Mouse (Mus musculus) embryonic facial prominence, embryonic 10.5 days (tissue): ENCODE measurements around the gene Galnt7. TPM values are rescaled to one million over a fixed set of nuclear protein-coding genes. Genes with fewer than 3 reads are reported as not detected.

Experiments
- DNase-seq: peaks from one replicate; pipeline ENCODE4 v3.0.0-alpha.2; 2017; ENCODE audit warnings: low spot score
- H3K27ac ChIP-seq: fragments of 300-500 bp; sonication (generic); replicated peaks from 2 replicates; pipeline ENCODE4 v1.5.1; 2016; ENCODE audit warnings: mild to moderate bottlenecking
- H3K27me3 ChIP-seq: fragments of 300-500 bp; sonication (generic); replicated peaks from 2 replicates; pipeline ENCODE4 v1.6.1; 2016; ENCODE audit warnings: low read depth, mild to moderate bottlenecking; ENCODE audit not compliant: poor library complexity, severe bottlenecking
- H3K36me3 ChIP-seq: fragments of 300-500 bp; sonication (generic); replicated peaks from 2 replicates; pipeline ENCODE4 v1.6.1; 2016; ENCODE audit warnings: mild to moderate bottlenecking, moderate library complexity
- H3K4me1 ChIP-seq: fragments of 300-500 bp; sonication (generic); 2 replicates; pipeline ENCODE4 v1.6.1; 2016
- H3K4me3 ChIP-seq: fragments of 300-500 bp; sonication (generic); 2 replicates; pipeline ENCODE4 v1.5.1; 2016; ENCODE audit warnings: mild to moderate bottlenecking, moderate library complexity
- H3K9me3 ChIP-seq: fragments of 300-500 bp; sonication (generic); 2 replicates; pipeline ENCODE4 v1.6.1; 2016; ENCODE audit warnings: mild to moderate bottlenecking
- WGBS: fragments of 180-500 bp; shearing (Covaris S2); methylation state at CpG from one replicate; pipeline ENCODE4 v1.1.7; 2016; 5-methylcytosine and 5-hydroxymethylcytosine counted together
- polyA plus RNA-seq: library from polyadenylated mRNA; unstranded; fragments of >200 nt; fragmentation: Nextera tagmentation; extraction: Ambion mirVana; gene quantifications from 2 replicates; pipeline ENCODE4 v1.2.1, GENCODE M21; 2016

Gene Galnt7
- polyA plus RNA-seq = 23.2 and 24.1 TPM in 2 replicates

DNA sequence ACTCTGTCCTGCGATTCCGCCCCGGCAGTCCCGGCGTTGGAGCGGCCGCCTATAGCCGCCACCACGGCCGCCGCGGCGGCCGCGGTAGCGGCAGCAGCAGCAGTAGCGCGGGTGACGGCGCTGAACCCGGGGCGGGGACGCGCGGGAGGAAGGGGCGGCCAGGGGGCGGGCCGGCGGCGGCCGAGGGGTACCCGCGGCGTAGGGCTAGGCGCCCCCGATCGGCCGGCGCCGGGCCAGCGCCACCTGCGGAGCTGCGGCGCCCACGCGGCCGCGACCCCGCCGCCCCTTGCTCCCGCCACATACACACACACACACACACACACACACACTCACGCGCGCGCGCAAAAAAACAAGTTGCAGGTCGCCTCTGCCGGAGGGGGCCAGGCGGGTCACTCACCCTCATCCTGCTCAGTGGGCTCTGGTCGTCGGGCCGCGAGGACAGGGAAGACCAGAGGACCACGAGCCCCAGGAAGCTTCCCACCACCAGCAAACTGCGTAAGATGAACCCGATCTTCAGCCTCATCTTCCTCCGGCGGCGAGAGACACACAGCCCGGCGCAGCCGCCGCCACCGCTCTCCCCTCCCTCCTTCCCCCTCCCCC lies at the start of gene Galnt7:
TSS of gene Galnt7 (minus strand) at position 577 of the 600 bp plus-strand sequence.
- Histone ChIP-seq H3K27me3 (no peaks in the 10 kb centered on the region), H3K4me3 (peak within 1 kb of the TSS; percentile 92), H3K9me3 (no peaks in the 10 kb centered on the region), H3K4me1 (peaks cover 32% of the 10 kb centered on the region), H3K36me3 (no peaks in the 10 kb centered on the region), H3K27ac (peak within 1 kb of the TSS; percentile 98)
- WGBS = 4% methylated on average over 63 of the region's 74 CpGs
- peak; percentile 87 for DNase-seq

DNA sequence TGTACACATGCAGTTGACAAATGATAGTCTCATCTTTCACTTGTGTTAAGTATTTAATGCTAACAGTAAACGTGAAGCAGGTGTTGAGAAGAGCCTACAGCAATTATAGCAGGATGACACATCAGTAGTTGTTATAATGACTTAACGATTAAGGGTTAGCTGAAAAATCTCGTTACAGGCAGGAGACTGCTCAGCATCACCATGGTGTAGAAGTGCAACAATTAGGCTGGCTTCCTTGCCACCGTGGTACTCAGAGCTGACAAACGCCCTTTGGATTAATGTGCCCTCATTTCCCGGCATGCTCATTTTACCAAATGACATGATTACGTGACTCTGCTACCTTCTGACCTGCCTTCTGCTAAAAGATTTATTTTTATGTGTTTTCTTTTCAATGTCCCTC lies 35.8 kb upstream of the Galnt7 start:
- H3K4me1 ChIP-seq = peaks cover 17% of the 10 kb centered on the region
- no peaks in the 10 kb centered on the region for H3K27me3 ChIP-seq
- no peak overlapping the region for H3K4me3 ChIP-seq
- no peaks in the 10 kb centered on the region for H3K36me3 ChIP-seq
- no peak overlapping the region for H3K27ac ChIP-seq
- no peak for DNase-seq
- H3K9me3 ChIP-seq = no peaks in the 10 kb centered on the region
- 49% methylated on average over 7 of the region's 7 CpGs for WGBS

DNA sequence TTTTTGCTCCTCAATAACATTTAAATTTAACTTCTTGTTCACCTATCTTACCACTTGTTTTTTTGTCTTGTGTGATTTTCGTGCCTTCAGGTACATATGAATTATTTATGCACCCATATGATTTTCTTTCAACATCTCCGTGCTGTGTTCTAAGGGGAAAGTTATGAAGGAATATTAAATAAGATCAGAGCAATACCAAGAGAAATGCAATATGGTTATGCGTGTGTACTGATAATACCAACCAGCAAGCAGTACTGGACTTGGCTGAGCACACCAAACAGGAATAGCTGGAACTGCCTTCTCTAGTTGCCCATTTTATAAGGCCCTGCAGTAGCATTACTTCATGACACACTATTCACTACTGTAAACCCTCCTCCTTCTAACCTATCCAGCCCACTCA lies 33.0 kb upstream of the Galnt7 start:
- Histone ChIP-seq H3K9me3 (no peaks in the 10 kb centered on the region), H3K27ac (no peak overlapping the region), H3K4me3 (no peak overlapping the region), H3K27me3 (no peaks in the 10 kb centered on the region), H3K36me3 (no peaks in the 10 kb centered on the region), H3K4me1 (peaks cover 17% of the 10 kb centered on the region)
- WGBS = 89% methylated on average over 3 of the region's 3 CpGs
- DNase-seq = no peak

DNA sequence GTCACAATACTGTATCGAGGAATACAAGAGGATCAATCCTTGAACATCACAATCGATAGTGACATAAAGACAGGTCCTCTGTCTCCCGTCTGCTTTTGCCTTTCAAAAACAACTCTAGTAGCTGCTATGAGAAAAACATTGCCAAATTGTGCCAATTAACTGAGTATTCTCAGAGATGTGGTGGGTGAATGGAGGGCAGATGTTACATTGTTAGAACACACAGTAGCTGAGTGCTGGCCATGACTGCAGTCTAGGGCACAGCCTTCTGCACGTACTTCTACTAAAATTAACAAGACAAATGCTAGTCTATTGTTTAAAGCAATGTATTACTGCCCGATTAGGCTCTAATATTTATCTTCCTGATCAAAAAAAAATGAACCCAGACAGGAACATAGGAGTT lies 27.2 kb upstream of the Galnt7 start:
- WGBS = 82% methylated on average over 5 of the region's 5 CpGs
- no peaks in the 10 kb centered on the region for H3K4me1 ChIP-seq
- H3K27me3 ChIP-seq = no peaks in the 10 kb centered on the region
- DNase-seq = no peak
- H3K9me3 ChIP-seq = no peaks in the 10 kb centered on the region
- H3K4me3 ChIP-seq = no peak overlapping the region
- H3K36me3 ChIP-seq = no peaks in the 10 kb centered on the region
- no peak overlapping the region for H3K27ac ChIP-seq

DNA sequence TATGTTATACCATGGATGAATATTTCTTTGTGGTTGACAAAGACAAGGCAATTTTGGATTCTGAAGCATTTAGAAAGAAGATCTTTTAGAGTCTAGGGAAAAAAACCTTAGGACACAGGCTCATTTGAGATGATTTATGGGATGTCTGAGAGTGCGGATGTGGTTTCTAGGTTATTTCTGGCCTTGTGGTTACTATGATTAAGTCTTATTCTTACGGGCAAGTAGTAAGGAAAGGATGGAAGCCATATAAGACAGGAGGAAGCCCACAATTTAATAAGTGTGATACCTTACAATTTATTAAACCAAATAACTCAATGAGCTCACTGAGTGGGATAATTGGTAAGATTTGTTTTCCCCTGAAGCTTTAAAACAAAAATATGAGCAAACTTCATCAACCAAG lies 11.3 kb upstream of the Galnt7 start:
- Histone ChIP-seq H3K27me3 (no peaks in the 10 kb centered on the region), H3K4me1 (no peaks in the 10 kb centered on the region), H3K9me3 (no peaks in the 10 kb centered on the region), H3K36me3 (no peaks in the 10 kb centered on the region), H3K4me3 (no peak overlapping the region), H3K27ac (no peak overlapping the region)
- 93% methylated on average over 2 of the region's 2 CpGs for WGBS
- no peak for DNase-seq

DNA sequence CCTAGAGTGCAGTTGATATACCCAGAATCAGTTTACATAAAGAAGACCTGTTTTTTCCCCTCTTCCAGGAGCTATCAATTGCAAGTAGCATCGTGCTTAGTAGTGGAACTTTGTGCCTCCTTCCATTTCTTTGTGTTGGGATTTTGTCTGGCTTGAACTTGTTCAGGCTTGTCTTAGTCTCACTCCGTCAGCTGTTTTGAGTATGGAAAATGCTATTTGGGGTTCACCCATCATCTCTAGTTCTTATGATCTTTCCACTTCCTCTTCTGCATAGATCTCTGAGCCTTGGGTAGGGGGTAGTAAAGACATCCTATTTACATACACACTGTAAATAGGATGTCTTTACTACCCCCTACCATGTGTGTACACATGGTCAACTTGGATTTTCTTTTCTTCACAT lies 7.2 kb upstream of the Galnt7 start:
- no peak for DNase-seq
- WGBS = 83% methylated on average over 2 of the region's 2 CpGs

DNA sequence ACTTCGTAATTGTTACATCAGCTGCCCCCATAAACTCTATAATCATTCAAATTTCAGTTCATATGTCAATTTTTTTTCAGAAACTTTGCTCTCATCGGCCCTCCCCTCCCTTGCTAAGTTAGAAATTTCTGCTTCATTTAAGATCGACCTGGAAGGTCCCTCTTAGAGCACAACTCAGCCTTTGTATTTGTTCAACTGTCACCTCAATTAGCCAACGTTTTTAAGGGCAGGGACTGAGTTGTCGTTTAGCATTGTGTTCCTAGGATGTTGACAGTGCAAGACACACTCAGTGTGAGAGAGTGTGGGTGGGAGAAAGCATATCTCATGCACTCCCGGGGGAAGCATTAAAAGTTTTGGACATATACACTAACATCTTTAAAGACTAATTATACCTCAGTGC lies 3.6 kb upstream of the Galnt7 start:
- Histone ChIP-seq H3K27me3 (no peaks in the 10 kb centered on the region), H3K9me3 (no peaks in the 10 kb centered on the region), H3K27ac (no peak overlapping the region), H3K36me3 (no peaks in the 10 kb centered on the region), H3K4me3 (no peak overlapping the region), H3K4me1 (peaks cover 9% of the 10 kb centered on the region)
- DNase-seq = no peak
- 55% methylated on average over 6 of the region's 6 CpGs for WGBS

More for the DNA sequence above, 7.2 kb upstream of the Galnt7 start:
- Histone ChIP-seq H3K27ac (no peak overlapping the region), H3K27me3 (no peaks in the 10 kb centered on the region), H3K36me3 (no peaks in the 10 kb centered on the region), H3K4me1 (no peaks in the 10 kb centered on the region), H3K4me3 (no peak overlapping the region), H3K9me3 (no peaks in the 10 kb centered on the region)

DNA sequence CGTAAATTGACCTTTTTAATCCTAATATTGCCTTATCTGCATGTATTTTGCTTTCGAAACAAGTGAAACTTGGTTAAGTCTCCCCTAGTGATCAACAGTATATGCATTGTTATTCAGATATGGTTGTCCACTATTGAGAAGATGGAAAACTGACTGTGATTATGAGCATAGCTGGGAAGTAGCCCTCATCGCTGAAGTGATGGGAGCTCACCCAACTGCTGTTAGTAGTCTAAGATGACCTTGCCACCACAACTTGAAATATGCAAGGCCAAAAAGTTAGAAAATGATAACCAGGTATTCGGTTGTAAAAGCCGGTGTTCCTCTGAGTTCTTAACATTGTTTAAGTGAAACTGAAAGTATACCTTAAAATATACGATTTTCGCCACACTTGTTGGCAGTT lies 1.3 kb upstream of the Galnt7 start:
- Histone ChIP-seq H3K27ac (no peak overlapping the region), H3K4me3 (no peak overlapping the region), H3K4me1 (peaks cover 22% of the 10 kb centered on the region), H3K36me3 (no peaks in the 10 kb centered on the region), H3K27me3 (no peaks in the 10 kb centered on the region), H3K9me3 (no peaks in the 10 kb centered on the region)
- no peak for DNase-seq
- 92% methylated on average over 7 of the region's 7 CpGs for WGBS

DNA sequence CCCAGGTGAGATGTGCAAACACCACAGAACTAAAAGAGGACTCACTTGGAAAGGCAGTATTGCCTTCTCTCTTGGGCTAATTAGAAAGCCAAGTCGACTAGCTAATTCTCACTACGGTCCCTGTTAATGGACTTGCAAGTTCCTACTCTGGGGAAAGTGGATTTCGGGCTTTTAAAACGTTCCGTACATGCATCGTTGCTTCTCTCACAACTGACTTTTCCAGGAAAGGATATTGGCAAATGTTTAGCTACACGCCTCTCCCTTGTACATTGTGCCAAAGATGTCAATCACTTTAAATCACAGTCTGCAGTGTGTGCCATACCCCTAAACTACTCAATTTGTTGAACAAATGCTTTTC lies 915 bp upstream of the Galnt7 start:
- peak overlapping the region; percentile 98 for H3K27ac ChIP-seq
- no peak for DNase-seq
- WGBS = 25% methylated on average over 7 of the region's 7 CpGs

DNA sequence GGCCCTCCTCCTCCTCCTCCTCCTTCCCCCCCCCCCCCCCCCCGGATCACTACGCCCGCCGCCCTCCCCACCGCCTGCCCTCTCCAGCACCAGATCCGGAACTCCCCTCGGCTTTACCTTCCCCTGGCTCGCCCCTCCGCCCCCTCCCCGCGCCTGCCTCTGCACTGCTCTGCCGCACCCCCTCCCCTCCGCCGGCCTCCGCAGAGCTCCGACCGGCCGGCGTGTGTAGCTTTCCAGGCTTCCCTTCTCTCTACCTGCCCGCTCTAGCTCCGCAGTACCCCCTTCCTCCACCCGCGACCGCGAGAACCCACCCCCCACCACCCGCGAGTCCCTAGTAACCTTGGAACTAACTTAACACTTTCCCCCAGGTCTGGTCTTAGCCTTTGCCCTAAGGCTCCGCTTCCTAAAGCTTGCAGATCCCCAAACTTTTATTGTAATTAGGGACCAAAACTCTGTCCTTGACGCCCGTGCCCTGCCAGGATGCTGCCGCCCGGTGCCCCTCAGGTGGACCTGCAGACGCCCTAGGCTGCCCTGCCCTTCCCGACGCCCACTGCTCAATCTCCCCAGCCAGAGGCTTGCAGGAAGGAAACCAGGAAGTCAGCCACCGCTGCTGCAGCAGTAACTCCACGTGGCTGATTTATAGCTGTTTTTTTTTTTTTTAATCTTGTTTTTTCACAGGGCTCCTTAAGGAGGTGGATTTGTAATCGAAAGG lies 380 bp upstream of the Galnt7 start:
- no peaks in the 10 kb centered on the region for H3K27me3 ChIP-seq
- H3K4me1 ChIP-seq = peaks cover 29% of the 10 kb centered on the region
- WGBS = 2% methylated on average over 29 of the region's 38 CpGs
- no peaks in the 10 kb centered on the region for H3K9me3 ChIP-seq
- peak; percentile 64 for DNase-seq
- no peaks in the 10 kb centered on the region for H3K36me3 ChIP-seq
- peak overlapping the region; percentile 98 for H3K27ac ChIP-seq
- H3K4me3 ChIP-seq = peak overlapping the region; percentile 92

More for the DNA sequence above, 915 bp upstream of the Galnt7 start:
- H3K27me3 ChIP-seq = no peaks in the 10 kb centered on the region
- H3K9me3 ChIP-seq = no peaks in the 10 kb centered on the region
- no peaks in the 10 kb centered on the region for H3K36me3 ChIP-seq
- H3K4me3 ChIP-seq = peak overlapping the region; percentile 92
- peaks cover 25% of the 10 kb centered on the region for H3K4me1 ChIP-seq

DNA sequence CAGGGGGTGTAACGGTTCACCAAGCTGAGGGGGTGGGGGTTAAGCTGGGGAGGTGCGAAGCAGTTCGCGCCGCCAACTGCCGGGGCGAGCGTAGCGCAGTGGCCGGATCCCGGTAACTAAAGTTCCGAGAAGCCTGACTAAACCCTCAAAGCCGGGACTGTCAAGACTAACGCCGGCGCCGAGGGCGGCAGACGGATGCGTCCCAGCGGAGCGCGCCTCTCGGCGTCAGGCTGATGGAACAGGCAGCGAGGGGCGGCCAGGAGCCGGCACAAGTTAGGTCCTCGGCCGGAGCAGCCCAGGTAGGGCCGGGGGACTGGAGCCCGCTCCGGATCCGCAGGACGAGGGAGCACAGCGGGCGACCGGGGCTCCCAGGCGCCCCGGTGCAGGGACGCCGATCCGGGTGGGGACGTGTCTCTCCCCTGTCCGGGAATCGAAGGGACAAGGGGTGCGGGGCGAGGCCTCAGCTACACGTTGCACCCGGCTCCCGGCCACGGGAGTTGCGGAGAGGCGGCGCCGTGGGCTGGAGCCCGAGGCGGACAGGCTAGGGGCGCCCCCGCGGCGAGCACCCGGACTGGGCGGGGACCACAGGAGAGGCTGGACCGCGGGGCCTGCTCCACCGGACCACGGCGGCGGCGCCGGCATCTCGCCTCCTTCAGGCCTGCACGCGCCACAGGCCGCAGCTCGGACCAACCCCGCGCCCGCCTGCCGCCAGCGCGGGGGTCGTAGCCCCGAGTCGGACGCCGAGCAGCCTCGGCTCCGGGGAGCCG lies 960 bp downstream of the Galnt7 start:
- Histone ChIP-seq H3K36me3 (no peaks in the 10 kb centered on the region), H3K27ac (peak overlapping the region; percentile 98), H3K27me3 (no peaks in the 10 kb centered on the region), H3K9me3 (no peaks in the 10 kb centered on the region), H3K4me1 (peaks cover 35% of the 10 kb centered on the region), H3K4me3 (peak overlapping the region; percentile 92)
- under 1% methylated on average over 90 of the region's 91 CpGs for WGBS
- peak; percentile 80 for DNase-seq

DNA sequence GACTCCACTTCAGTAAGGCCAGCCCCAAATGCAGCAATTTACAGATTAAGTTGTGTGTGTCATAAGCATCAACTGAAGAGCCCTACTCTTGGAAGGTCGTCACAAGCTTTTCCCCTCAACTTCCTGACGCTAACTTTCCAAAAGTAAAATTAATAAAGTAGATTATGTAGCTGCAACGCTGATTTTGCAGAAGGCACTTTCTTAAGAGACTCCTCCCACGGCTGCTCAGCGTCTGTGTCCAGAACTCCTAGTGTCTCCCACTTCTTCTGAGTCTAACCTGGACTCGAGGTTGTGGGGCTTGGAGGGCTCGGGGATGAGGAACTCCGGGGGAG lies 1.5 kb downstream of the Galnt7 start:
- Histone ChIP-seq H3K27ac (peak overlapping the region; percentile 98), H3K4me1 (peaks cover 35% of the 10 kb centered on the region), H3K27me3 (no peaks in the 10 kb centered on the region), H3K9me3 (no peaks in the 10 kb centered on the region), H3K36me3 (no peaks in the 10 kb centered on the region), H3K4me3 (peak overlapping the region; percentile 92)
- DNase-seq = no peak
- under 1% methylated on average over 8 of the region's 8 CpGs for WGBS

DNA sequence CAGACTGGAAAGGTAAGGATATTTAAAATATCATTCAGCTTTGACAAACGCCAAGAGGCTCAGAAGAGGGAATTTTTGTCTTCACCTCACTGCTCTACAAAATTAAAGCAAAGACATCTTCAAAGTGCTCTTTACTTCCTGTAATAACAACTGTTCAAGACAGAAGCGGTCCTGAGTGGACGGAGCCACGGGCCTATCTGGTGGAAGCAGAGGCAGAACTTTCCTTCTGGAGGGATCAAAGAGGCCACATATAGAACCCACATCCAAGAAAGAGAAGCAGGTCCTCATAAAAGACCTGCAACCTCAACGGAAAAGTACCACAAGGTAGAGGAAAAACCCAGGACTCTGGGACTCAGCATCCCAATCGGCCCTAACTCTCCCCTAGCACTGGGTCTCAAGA lies 2.6 kb downstream of the Galnt7 start:
- Histone ChIP-seq H3K9me3 (no peaks in the 10 kb centered on the region), H3K4me1 (peaks cover 35% of the 10 kb centered on the region), H3K27ac (no peak overlapping the region), H3K27me3 (no peaks in the 10 kb centered on the region), H3K4me3 (no peak overlapping the region), H3K36me3 (no peaks in the 10 kb centered on the region)
- no peak for DNase-seq
- 81% methylated on average over 6 of the region's 6 CpGs for WGBS
